Mouse (Mus musculus): ENCODE measurements at regions not wholly inside any gene's neighbourhood (a gene's known extent, or its start where the extent isn't known, plus 50 kb on each side); places are given as distances from the start of the nearest gene placed in this dataset.

- Histone ChIP-seq H3K4me1 (ENCODE audit: insufficient read depth, low read length) (no peaks in the 10 kb centered on the region), H3K27me3 (ENCODE audit: insufficient read depth, low read length) (no peaks in the 10 kb centered on the region), H3K4me2 (ENCODE audit: low read depth, low read length, poor library complexity, severe bottlenecking) (no peak overlapping the region), H3K36me3 (ENCODE audit: insufficient read depth, low read length) (no peaks in the 10 kb centered on the region), H3K4me3 (ENCODE audit: low read depth, low read length) (no peak overlapping the region), H3K27ac (ENCODE audit: low read depth, low read length) (no peak overlapping the region; the same call in 1 of the 2 replicates), H3K9me3 (ENCODE audit: low read length) (no peaks in the 10 kb centered on the region), H3K9ac (replicated peaks; ENCODE audit: low read length, poor library complexity, severe bottlenecking) (no peak overlapping the region)
- TF ChIP-seq CTCF (IDR thresholded peaks at IDR 0.05), result peak; percentile 49; the same call in 1 of the 2 replicates
- peak; percentile 64 for DNase-seq (ENCODE audit: low spot score)
- 47% methylated on average over 12 of the region's 12 CpGs for WGBS
- ATAC-seq (ENCODE audit: low FRiP score), result peak; percentile 90
Observed at GRCm38 (mm10) chr14:46647319-46647974, 112.9 kb upstream of the Cdkn3 start.

GRCm38 (mm10) chr14:46646673-46647318, 113.5 kb upstream of the Cdkn3 start:
- H3K9me3 ChIP-seq (ENCODE audit: low read length), result no peaks in the 10 kb centered on the region
- H3K27me3 ChIP-seq (ENCODE audit: insufficient read depth, low read length), result no peaks in the 10 kb centered on the region
- H3K4me1 ChIP-seq (ENCODE audit: insufficient read depth, low read length), result no peaks in the 10 kb centered on the region
- H3K9ac ChIP-seq (replicated peaks; ENCODE audit: low read length, poor library complexity, severe bottlenecking), result no peak overlapping the region
- no peak overlapping the region for H3K4me3 ChIP-seq (ENCODE audit: low read depth, low read length)
- DNase-seq (ENCODE audit: low spot score), result peak; percentile 6
- peak; percentile 31; the same call in 1 of the 2 replicates for ATAC-seq (ENCODE audit: low FRiP score)
- WGBS, result 70% methylated on average over 14 of the region's 14 CpGs
- H3K36me3 ChIP-seq (ENCODE audit: insufficient read depth, low read length), result no peaks in the 10 kb centered on the region
- TF ChIP-seq CTCF (IDR thresholded peaks at IDR 0.05), result no peak
- H3K4me2 ChIP-seq (ENCODE audit: low read depth, low read length, poor library complexity, severe bottlenecking), result no peak overlapping the region
- no peak overlapping the region for H3K27ac ChIP-seq (ENCODE audit: low read depth, low read length)

- H3K9ac ChIP-seq (replicated peaks; ENCODE audit: low read length, poor library complexity, severe bottlenecking), result no peak overlapping the region
- no peak overlapping the region for H3K4me2 ChIP-seq (ENCODE audit: low read depth, low read length, poor library complexity, severe bottlenecking)
- H3K4me1 ChIP-seq (ENCODE audit: insufficient read depth, low read length), result no peaks in the 10 kb centered on the region
- no peak overlapping the region for H3K4me3 ChIP-seq (ENCODE audit: low read depth, low read length)
- no peaks in the 10 kb centered on the region for H3K36me3 ChIP-seq (ENCODE audit: insufficient read depth, low read length)
- TF ChIP-seq CTCF (IDR thresholded peaks at IDR 0.05), result no peak
- no peak overlapping the region for H3K27ac ChIP-seq (ENCODE audit: low read depth, low read length)
- no peaks in the 10 kb centered on the region for H3K9me3 ChIP-seq (ENCODE audit: low read length)
- H3K27me3 ChIP-seq (ENCODE audit: insufficient read depth, low read length), result no peaks in the 10 kb centered on the region
- no peak for DNase-seq (ENCODE audit: low spot score)
- WGBS, result 10% methylated on average over 8 of the region's 8 CpGs
- no peak for ATAC-seq (ENCODE audit: low FRiP score)
Observed at GRCm38 (mm10) chr14:46639116-46639826, 121.1 kb upstream of the Cdkn3 start.

- DNase-seq (ENCODE audit: low spot score) (no peak), ATAC-seq (ENCODE audit: low FRiP score) (no peak)
- Histone ChIP-seq H3K27ac (ENCODE audit: low read depth, low read length) (no peak overlapping the region), H3K4me3 (ENCODE audit: low read depth, low read length) (no peak overlapping the region), H3K4me1 (ENCODE audit: insufficient read depth, low read length) (no peaks in the 10 kb centered on the region), H3K9ac (replicated peaks; ENCODE audit: low read length, poor library complexity, severe bottlenecking) (no peak overlapping the region), H3K36me3 (ENCODE audit: insufficient read depth, low read length) (no peaks in the 10 kb centered on the region), H3K9me3 (ENCODE audit: low read length) (no peaks in the 10 kb centered on the region), H3K4me2 (ENCODE audit: low read depth, low read length, poor library complexity, severe bottlenecking) (no peak overlapping the region), H3K27me3 (ENCODE audit: insufficient read depth, low read length) (no peaks in the 10 kb centered on the region)
- 91% methylated on average over 6 of the region's 6 CpGs for WGBS
- TF ChIP-seq CTCF (IDR thresholded peaks at IDR 0.05), result no peak
Observed at GRCm38 (mm10) chr14:46638516-46638915, 121.8 kb upstream of the Cdkn3 start.

- WGBS, result 54% methylated on average over 5 of the region's 5 CpGs
- Histone ChIP-seq H3K27me3 (ENCODE audit: insufficient read depth, low read length) (no peaks in the 10 kb centered on the region), H3K4me2 (ENCODE audit: low read depth, low read length, poor library complexity, severe bottlenecking) (no peak overlapping the region), H3K27ac (ENCODE audit: low read depth, low read length) (no peak overlapping the region), H3K9me3 (ENCODE audit: low read length) (no peaks in the 10 kb centered on the region), H3K36me3 (ENCODE audit: insufficient read depth, low read length) (no peaks in the 10 kb centered on the region), H3K9ac (replicated peaks; ENCODE audit: low read length, poor library complexity, severe bottlenecking) (no peak overlapping the region), H3K4me1 (ENCODE audit: insufficient read depth, low read length) (no peaks in the 10 kb centered on the region), H3K4me3 (ENCODE audit: low read depth, low read length) (no peak overlapping the region)
- DNase-seq (ENCODE audit: low spot score) (peak; percentile 73), ATAC-seq (ENCODE audit: low FRiP score) (peak; percentile 86)
- no peak for TF ChIP-seq CTCF (IDR thresholded peaks at IDR 0.05)
Observed at GRCm38 (mm10) chr14:46637240-46637639, 123.1 kb upstream of the Cdkn3 start.

- WGBS, result 88% methylated on average over 6 of the region's 6 CpGs
- no peak for ATAC-seq (ENCODE audit: low FRiP score)
- Histone ChIP-seq H3K9me3 (ENCODE audit: low read length) (no peaks in the 10 kb centered on the region), H3K4me3 (ENCODE audit: low read depth, low read length) (no peak overlapping the region), H3K36me3 (ENCODE audit: insufficient read depth, low read length) (no peaks in the 10 kb centered on the region), H3K4me1 (ENCODE audit: insufficient read depth, low read length) (no peaks in the 10 kb centered on the region), H3K27ac (ENCODE audit: low read depth, low read length) (no peak overlapping the region), H3K9ac (replicated peaks; ENCODE audit: low read length, poor library complexity, severe bottlenecking) (no peak overlapping the region), H3K27me3 (ENCODE audit: insufficient read depth, low read length) (no peaks in the 10 kb centered on the region), H3K4me2 (ENCODE audit: low read depth, low read length, poor library complexity, severe bottlenecking) (no peak overlapping the region)
- DNase-seq (ENCODE audit: low spot score), result no peak
- no peak for TF ChIP-seq CTCF (IDR thresholded peaks at IDR 0.05)
Observed at GRCm38 (mm10) chr14:46636364-46636763, 124.0 kb upstream of the Cdkn3 start.
